Mouse (Mus musculus) liver, embryonic 12.5 days (tissue): ENCODE results near the gene Slc35e2. TPM values are rescaled to one million over a fixed set of nuclear protein-coding genes. Genes with fewer than 3 reads are reported as not detected.
"Not testable (repeated sequence)": the region's sequence is repeated elsewhere in the genome, so short reads cannot be mapped to it uniquely, and the experiment has no call there.

ENCODE experiments used
- ATAC-seq: fragments of 200-750 bp; cut with Nextera tagmentation; 2 replicates; pipeline ENCODE4 v1.8.0; 2017; ENCODE audit warnings: moderate number of reproducible peaks, mild to moderate bottlenecking, moderate library complexity
- H3K27ac ChIP-seq: fragments of 300-500 bp; sonication (generic); 2 replicates; pipeline ENCODE4 v1.5.1; 2016; ENCODE audit warnings: mild to moderate bottlenecking
- H3K27me3 ChIP-seq: fragments of 300-500 bp; sonication (generic); replicated peaks from 2 replicates; pipeline ENCODE4 v1.6.1; 2016; ENCODE audit warnings: mild to moderate bottlenecking, moderate library complexity
- H3K36me3 ChIP-seq: fragments of 300-500 bp; sonication (generic); 2 replicates; pipeline ENCODE4 v1.6.1; 2016; ENCODE audit warnings: mild to moderate bottlenecking, moderate library complexity
- H3K4me1 ChIP-seq: fragments of 300-500 bp; sonication (generic); 2 replicates; pipeline ENCODE4 v1.6.1; 2016
- H3K4me2 ChIP-seq: fragments of 300-500 bp; sonication (generic); 2 replicates; pipeline ENCODE4 v1.6.1; 2016; ENCODE audit warnings: mild to moderate bottlenecking, moderate library complexity
- H3K4me3 ChIP-seq: fragments of 300-500 bp; sonication (generic); 2 replicates; pipeline ENCODE4 v1.5.1; 2016; ENCODE audit warnings: mild to moderate bottlenecking, moderate library complexity
- H3K9ac ChIP-seq: fragments of 300-500 bp; sonication (generic); 2 replicates; pipeline ENCODE4 v1.6.1; 2016; ENCODE audit warnings: mild to moderate bottlenecking, moderate library complexity
- H3K9me3 ChIP-seq: fragments of 300-500 bp; sonication (generic); replicated peaks from 2 replicates; pipeline ENCODE4 v1.6.1; 2016; ENCODE audit warnings: mild to moderate bottlenecking, moderate library complexity
- WGBS: fragments of 180-500 bp; shearing (Covaris S2); methylation state at CpG from one replicate; pipeline ENCODE4 v1.1.7; 2016; ENCODE audit not compliant: insufficient replicate concordance; 5-methylcytosine and 5-hydroxymethylcytosine counted together
- polyA plus RNA-seq: library from polyadenylated mRNA; unstranded; fragments of >200 nt; fragmentation: Nextera tagmentation; extraction: Ambion mirVana; gene quantifications from 2 replicates; pipeline ENCODE4 v1.2.1, GENCODE M21; 2016

Gene Slc35e2
- polyA plus RNA-seq, 1 experiment from 2014 or later = 7.1 TPM

GRCm38 (mm10) chr4:155666903-155667302, 65.7 kb downstream of the Slc35e2 start:
- H3K27me3 ChIP-seq = no peaks in the 10 kb centered on the region
- no peak overlapping the region for H3K9ac ChIP-seq
- no peaks in the 10 kb centered on the region for H3K36me3 ChIP-seq
- H3K9me3 ChIP-seq = no peaks in the 10 kb centered on the region
- no peak overlapping the region for H3K27ac ChIP-seq
- no peak overlapping the region for H3K4me2 ChIP-seq
- no peak overlapping the region for H3K4me3 ChIP-seq
- no peak for ATAC-seq
- peaks cover 24% of the 10 kb centered on the region for H3K4me1 ChIP-seq

- Histone ChIP-seq H3K27me3 (peaks cover 2% of the 10 kb centered on the region; the same call in 1 of the 2 replicates), H3K27ac (peak within 1 kb of the TSS; percentile 56), H3K9me3 (no peaks in the 10 kb centered on the region), H3K9ac (peak within 1 kb of the TSS; percentile 81), H3K4me2 (peak within 1 kb of the TSS; percentile 90), H3K4me3 (peak within 1 kb of the TSS; percentile 87), H3K4me1 (peaks cover 17% of the 10 kb centered on the region), H3K36me3 (no peaks in the 10 kb centered on the region)
- peak; percentile 99 for ATAC-seq
- under 1% methylated on average over 73 of the region's 73 CpGs for WGBS
These were observed 67.7 kb downstream of the Slc35e2 start, which contains the start of gene Mib2 for GRCm38 (mm10) chr4:155668689-155669597. Gene Mib2 (minus strand): TSS chr4:155669198.

DNA sequence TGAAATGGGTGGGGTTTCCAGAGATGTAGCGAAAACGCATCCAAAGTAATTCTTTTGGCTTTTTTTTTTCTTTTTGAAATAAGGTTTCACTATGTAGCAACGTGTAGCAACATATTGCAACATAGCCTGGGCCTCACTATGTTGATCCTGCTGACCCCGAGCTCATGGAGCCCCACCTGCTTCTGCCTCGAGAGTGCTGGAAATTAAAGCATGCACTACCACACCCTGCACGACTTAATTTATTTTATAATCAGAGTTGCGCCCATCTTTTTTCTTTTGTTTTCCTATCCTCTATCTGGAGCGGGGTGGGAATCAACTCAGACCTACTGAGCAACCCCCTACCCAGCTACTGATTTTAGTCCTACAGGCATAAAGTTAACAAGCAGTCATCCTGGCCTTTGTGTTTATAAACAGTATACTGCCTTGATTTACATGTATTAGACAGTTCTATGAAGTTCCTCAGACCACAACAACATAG, 68.4 kb downstream of the Slc35e2 start:
- no peak for ATAC-seq
- WGBS = 1% methylated on average over 8 of the region's 8 CpGs
- Histone ChIP-seq H3K27ac (no peak overlapping the region), H3K27me3 (peaks cover 5% of the 10 kb centered on the region; the same call in 1 of the 2 replicates), H3K4me1 (peaks cover 17% of the 10 kb centered on the region), H3K9me3 (no peaks in the 10 kb centered on the region), H3K4me3 (peak overlapping the region; percentile 87), H3K9ac (peak overlapping the region; percentile 81; the same call in 1 of the 2 replicates), H3K36me3 (no peaks in the 10 kb centered on the region), H3K4me2 (peak overlapping the region; percentile 90)

GRCm38 (mm10) chr4:155670236-155670635, 69.0 kb downstream of the Slc35e2 start:
- not testable (repeated sequence) for H3K9ac ChIP-seq, H3K36me3 ChIP-seq, H3K27me3 ChIP-seq, ATAC-seq, H3K27ac ChIP-seq, H3K9me3 ChIP-seq
- 67% methylated on average over 4 of the region's 4 CpGs for WGBS
- Histone ChIP-seq H3K4me1 (peaks cover 17% of the 10 kb centered on the region), H3K4me2 (peak overlapping the region; percentile 90), H3K4me3 (peak overlapping the region; percentile 87; the same call in 1 of the 2 replicates)

DNA sequence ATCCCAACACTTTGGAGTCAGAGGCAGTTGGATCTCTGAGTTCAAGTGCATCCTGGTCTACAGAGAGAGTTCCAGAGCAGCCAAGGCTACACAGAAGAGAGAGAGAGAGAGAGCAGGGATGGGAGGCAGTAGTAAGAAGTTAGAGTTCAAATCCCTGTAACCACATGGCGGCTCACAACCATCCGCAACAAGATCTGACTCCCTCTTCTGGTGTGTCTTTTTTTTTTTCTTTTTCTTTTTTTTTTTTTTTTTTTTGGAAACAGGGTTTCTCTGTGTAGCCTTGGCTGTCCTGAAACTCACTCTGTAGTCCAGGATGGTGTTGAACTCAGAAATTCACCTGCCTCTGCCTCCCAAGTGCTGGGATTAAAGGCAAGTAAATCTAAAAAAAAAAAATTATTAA, 70.9 kb downstream of the Slc35e2 start:
- Histone ChIP-seq H3K9ac (no peak overlapping the region), H3K36me3 (no peaks in the 10 kb centered on the region), H3K4me2 (no peak overlapping the region), H3K4me1 (peaks cover 17% of the 10 kb centered on the region), H3K27me3 (peaks cover 5% of the 10 kb centered on the region; the same call in 1 of the 2 replicates), H3K9me3 (no peaks in the 10 kb centered on the region), H3K27ac (no peak overlapping the region), H3K4me3 (no peak overlapping the region)
- ATAC-seq = no peak
- 44% methylated on average over 2 of the region's 2 CpGs for whole genome bisulfite sequencing

Other genes with a start within 250 kb of the Slc35e2 start
- gene Prkcz, start 240.1 kb upstream of the Slc35e2 start, polyA plus RNA-seq = 3.7 and 4.2 TPM in 2 replicates
- not detected in 2 replicates for gene Gabrd, start 203.3 kb upstream of the Slc35e2 start, polyA plus RNA-seq
- gene Cfap74, start 192.2 kb upstream of the Slc35e2 start, polyA plus RNA-seq = 0.39 and 0.53 TPM in 2 replicates
- gene Tmem52, start 132.3 kb upstream of the Slc35e2 start, polyA plus RNA-seq = not detected in 2 replicates
- 174 and 177 TPM in 2 replicates for gene Gnb1, start 110.1 kb upstream of the Slc35e2 start, polyA plus RNA-seq
- 75.9 and 78.0 TPM in 2 replicates for gene Nadk, start 39.0 kb upstream of the Slc35e2 start, polyA plus RNA-seq
- 41.1 and 45.5 TPM in 2 replicates for gene Cdk11b, start 23.4 kb downstream of the Slc35e2 start, polyA plus RNA-seq
- gene Gm10563, start 44.0 kb downstream of the Slc35e2 start, polyA plus RNA-seq = not detected in 2 replicates
- 8.1 and 9.2 TPM in 2 replicates for gene Mmp23, start 52.0 kb downstream of the Slc35e2 start, polyA plus RNA-seq
- gene Mib2, start 67.8 kb downstream of the Slc35e2 start, polyA plus RNA-seq = 7.2 and 7.4 TPM in 2 replicates
- gene Fndc10, start 92.9 kb downstream of the Slc35e2 start, polyA plus RNA-seq = 1.9 and 2.0 TPM in 2 replicates
- gene Ssu72, start 103.4 kb downstream of the Slc35e2 start, polyA plus RNA-seq = 80.8 and 91.2 TPM in 2 replicates
- gene Tmem240, start 133.4 kb downstream of the Slc35e2 start, polyA plus RNA-seq = 0.17 and 0.24 TPM in 2 replicates
- 101 and 110 TPM in 2 replicates for gene Atad3a, start 159.7 kb downstream of the Slc35e2 start, polyA plus RNA-seq
- gene Vwa1, start 173.3 kb downstream of the Slc35e2 start, polyA plus RNA-seq = 0.49 and 0.73 TPM in 2 replicates
- 0.32 TPM in 2 replicates for gene Tmem88b, start 184.5 kb downstream of the Slc35e2 start, polyA plus RNA-seq
- gene Ankrd65, start 189.0 kb downstream of the Slc35e2 start, polyA plus RNA-seq = not detected in 2 replicates
- 223 and 228 TPM in 2 replicates for gene Mrpl20, start 201.5 kb downstream of the Slc35e2 start, polyA plus RNA-seq
- gene Ccnl2, start 211.1 kb downstream of the Slc35e2 start, polyA plus RNA-seq = 98.8 and 101 TPM in 2 replicates
- 146 and 153 TPM in 2 replicates for gene Aurkaip1, start 229.9 kb downstream of the Slc35e2 start, polyA plus RNA-seq
- gene Mxra8, start 238.3 kb downstream of the Slc35e2 start, polyA plus RNA-seq = 8.1 and 9.2 TPM in 2 replicates
- gene Dvl1, start 246.0 kb downstream of the Slc35e2 start, polyA plus RNA-seq = 10.7 and 12.1 TPM in 2 replicates